Mouse (Mus musculus) cortical plate, adult 2 months (tissue): ENCODE measurements at regions not wholly inside any gene's neighbourhood (a gene's known extent, or its start where the extent isn't known, plus 50 kb on each side); places are given as distances from the start of the nearest gene placed in this dataset.

Experiments used
- CTCF ChIP-seq: fragments of 200-500 bp; IDR thresholded peaks from 2 replicates; pipeline ENCODE4 v1.5.1; 2011; ENCODE audit warnings: mild to moderate bottlenecking, control low read depth, low read length; ENCODE audit not compliant: insufficient read depth; ENCODE audit errors: extremely low read depth
- POLR2A ChIP-seq: fragments of 200-500 bp; IDR thresholded peaks from 2 replicates; pipeline ENCODE4 v1.6.1; 2011; ENCODE audit warnings: mild to moderate bottlenecking, low read length, control low read depth; ENCODE audit not compliant: insufficient read depth; ENCODE audit errors: extremely low read depth

GRCm38 (mm10) chr5:133925184-133925900 is 174.2 kb upstream of the Castor2 start:
- TF ChIP-seq CTCF, result no peak
- TF ChIP-seq POLR2A, result no peak
